Comparison of ENCODE assay signal across 17 mouse cellular contexts in the genomic region with DNA sequence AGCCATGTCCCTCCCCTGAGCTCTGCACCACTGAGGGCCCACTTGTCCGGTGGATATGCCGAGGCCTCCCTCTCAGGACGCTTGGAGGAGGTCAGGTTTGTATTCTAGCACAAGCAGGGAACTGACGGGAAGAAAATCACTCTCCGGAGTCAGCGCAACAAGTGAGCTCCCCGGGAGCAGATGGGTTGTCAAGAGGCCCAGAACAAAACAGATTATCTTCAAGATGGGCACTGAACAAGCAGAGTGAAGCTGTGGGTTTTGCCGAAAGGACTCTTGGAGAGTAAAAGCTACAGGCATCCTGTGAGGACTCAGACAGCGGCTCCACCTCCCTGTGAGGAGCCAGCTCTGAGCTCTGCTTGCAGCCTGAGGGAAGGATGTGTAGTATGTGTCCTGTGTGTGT. TPM values are rescaled to one million over a fixed set of nuclear protein-coding genes. Genes with fewer than 3 reads are reported as not detected.
DNase-seq lines count a peak whose midpoint lies in the region; ATAC-seq and TF ChIP-seq lines count a peak whose summit lies in the region.
"Had no signal": no experiment of that assay in that cellular context is flagged by ENCODE, and none has a peak within 500 bp of the region (broad histone marks: within the 10 kb centered on the region; RNA-seq: fewer than 3 reads in every experiment).

No protein-coding gene starts in this region.

- intact Hi-C loops in heart, postnatal 25 days (cut with DNase I), result no loop called here

- TF ChIP-seq CTCF in brain, embryonic 14.5 days (IDR thresholded peaks at IDR 0.05; ENCODE audit: borderline replicate concordance, extremely low read depth, insufficient read depth, insufficient read length), result no peak

- peak; percentile 42 for ATAC-seq in frontal cortex, adult (ENCODE audit: low TSS enrichment)
- ATAC-seq: activated CD4-positive, CD25-positive, alpha-beta regulatory T cell, adult 4 months; forebrain, embryonic 14.5 days; intestine, embryonic 15.5 days; Patski had no signal

- DNase-seq in cerebellum, adult 9-11 months, result peak; percentile 57
- DNase-seq in cerebellum, adult 8-10 months, result no peak
- DNase-seq in frontal cortex, postnatal 25 days (ENCODE audit: low spot score in 2 of 2), result no peak
- peak; percentile 6 for DNase-seq in brain, embryonic 14.5 days (ENCODE audit: low read depth)
- DNase-seq in layer of hippocampus, postnatal 10 days (ENCODE audit: low spot score in 2 of 2), result peak; percentile 25 to 31
- no peak for DNase-seq in heart, postnatal 25 days (ENCODE audit: low spot score)
- DNase-seq: adrenal gland, postnatal 14 days; gastrocnemius, postnatal 14 days; heart, adult 2 months; heart, postnatal 14 days; kidney, adult 18-20 months had no signal

- no peak for TF ChIP-seq POLR2A in brain, embryonic 14.5 days (IDR thresholded peaks at IDR 0.05; ENCODE audit: borderline replicate concordance, extremely low read depth, insufficient read depth, insufficient read length, poor library complexity, severe bottlenecking)

RNA-seq across cellular contexts. Expression of a gene that starts 20.3 kb away (rescaled TPM):
- polyA plus RNA-seq in brain, embryonic 14.5 days (2012; rRNA removed), result 10.6 and 24.3 TPM in 2 replicates
- 100 to 1,000 TPM; 243 to 256 TPM for total RNA-seq in layer of hippocampus, postnatal 10 days (2021)
- total RNA-seq in heart, postnatal 25 days (2021), result 1 to 10 TPM; 1.1 TPM
- total RNA-seq: CH12.LX had no signal

Comparison
In these comparisons a context has a peak if more than half of its experiments do, and no peak if none do; other contexts are left out.
1. DNase-seq: peak in cerebellum, adult 9-11 months (single experiment), brain, embryonic 14.5 days (single experiment) and layer of hippocampus, postnatal 10 days (2 of 2); none in cerebellum, adult 8-10 months (single experiment), frontal cortex, postnatal 25 days (0 of 2) and heart, postnatal 25 days (single experiment).
2. RNA of a gene that starts 20.3 kb away (total RNA-seq): 243 to 256 TPM in layer of hippocampus, postnatal 10 days; 1.1 TPM in heart, postnatal 25 days; every median in the first group is over 100 times any median in the second.